In genomic region chr4:32656918-32657662, GRCm38 (mm10) we compare ENCODE assay signal across 8 mouse cellular contexts. TPM values are rescaled to one million over a fixed set of nuclear protein-coding genes. Genes with fewer than 3 reads are reported as not detected.
DNase-seq lines count a peak whose midpoint lies in the region; ATAC-seq lines count a peak whose summit lies in the region.

TSS of gene Mdn1 (plus strand) at chr4:32657119.

- peak within 1 kb of the TSS; percentile 92 for H3K4me3 ChIP-seq in hindbrain, embryonic 15.5 days

- under 1% methylated on average over 68 of the region's 68 CpGs for WGBS in hindbrain, embryonic 15.5 days

- peaks cover 7% of the 10 kb centered on the region; the same call in 1 of the 2 replicates for H3K36me3 ChIP-seq in hindbrain, embryonic 15.5 days

- peak; percentile 95 for DNase-seq in T-cell, adult 2 months (ENCODE audit: low spot score)
- DNase-seq in cerebellum, postnatal 36 days = peak; percentile 96 to 98
- peak; percentile 96 to 99 for DNase-seq in frontal cortex, postnatal 36 days (ENCODE audit: low spot score in 2 of 2)
- DNase-seq in left cerebral cortex, adult 11 months (ENCODE audit: low spot score) = peak; percentile 94
- DNase-seq in lung, postnatal 4 days = peak; percentile 94 to 96
- DNase-seq in retina, postnatal 7 days (ENCODE audit: low read depth, low spot score) = peak; percentile 91
- peak; percentile 89 for DNase-seq in urinary bladder, adult 2 months (ENCODE audit: low spot score)

- H3K4me2 ChIP-seq in hindbrain, embryonic 15.5 days = peak within 1 kb of the TSS; percentile 66

- peaks cover 21% of the 10 kb centered on the region for H3K4me1 ChIP-seq in hindbrain, embryonic 15.5 days (replicated peaks)

- no peaks in the 10 kb centered on the region for H3K27me3 ChIP-seq in hindbrain, embryonic 15.5 days

- peak within 1 kb of the TSS; percentile 87 for H3K27ac ChIP-seq in hindbrain, embryonic 15.5 days (replicated peaks)

- peak within 1 kb of the TSS; percentile 53 for H3K9ac ChIP-seq in hindbrain, embryonic 15.5 days

- no peaks in the 10 kb centered on the region for H3K9me3 ChIP-seq in hindbrain, embryonic 15.5 days

- peak; percentile 93 for ATAC-seq in hindbrain, embryonic 15.5 days (ENCODE audit: low FRiP score, low read depth)

RNA-seq across cellular contexts. Expression of gene Mdn1, which starts in this region (rescaled TPM):
- polyA plus RNA-seq in hindbrain, embryonic 15.5 days (2015; fragmentation: Nextera tagmentation; extraction: Ambion mirVana) = 15.6 and 17.4 TPM in 2 replicates
- 18.2 and 18.4 TPM in 2 replicates for polyA plus RNA-seq in urinary bladder, adult 2 months (2012; rRNA removed)

Comparison
In these comparisons a context has a peak if more than half of its experiments do, and no peak if none do; other contexts are left out.
1. Peak in every context shown above with its lines: DNase-seq, ATAC-seq, H3K4me3 ChIP-seq and H3K27ac ChIP-seq.